Mouse (Mus musculus) forebrain, embryonic 16.5 days (tissue): ENCODE measurements at regions not wholly inside any gene's neighbourhood (a gene's known extent, or its start where the extent isn't known, plus 50 kb on each side); places are given as distances from the start of the nearest gene placed in this dataset.

Experiments used
- ATAC-seq: fragments of 200-750 bp; cut with Nextera tagmentation; 2 replicates; pipeline ENCODE4 v1.8.0; 2017; ENCODE audit warnings: mild to moderate bottlenecking, moderate library complexity
- H3K27ac ChIP-seq: fragments of 300-500 bp; sonication (generic); 2 replicates; pipeline ENCODE4 v1.5.1; 2014; ENCODE audit warnings: low read length, control low read depth
- H3K27me3 ChIP-seq: fragments of 300-500 bp; sonication (generic); replicated peaks from 2 replicates; pipeline ENCODE4 v1.6.1; 2014; ENCODE audit warnings: low read length; ENCODE audit not compliant: control insufficient read depth, insufficient read depth
- H3K36me3 ChIP-seq: fragments of 300-500 bp; sonication (generic); 2 replicates; pipeline ENCODE4 v1.6.1; 2014; ENCODE audit not compliant: control insufficient read depth, insufficient read depth
- H3K4me1 ChIP-seq: fragments of 300-500 bp; sonication (generic); replicated peaks from 2 replicates; pipeline ENCODE4 v1.6.1; 2014; ENCODE audit warnings: low read length; ENCODE audit not compliant: control insufficient read depth, insufficient read depth
- H3K4me2 ChIP-seq: fragments of 300-500 bp; sonication (generic); 2 replicates; pipeline ENCODE4 v1.6.1; 2014; ENCODE audit warnings: mild to moderate bottlenecking, low read length, control low read depth
- H3K4me3 ChIP-seq: fragments of 300-500 bp; sonication (generic); replicated peaks from 2 replicates; pipeline ENCODE4 v1.5.1; 2014; ENCODE audit warnings: mild to moderate bottlenecking, low read length, control low read depth
- H3K9ac ChIP-seq: fragments of 300-500 bp; sonication (generic); replicated peaks from 2 replicates; pipeline ENCODE4 v1.6.1; 2014; ENCODE audit warnings: low read depth, low read length, control low read depth
- H3K9me3 ChIP-seq: fragments of 300-500 bp; sonication (generic); 2 replicates; pipeline ENCODE4 v1.6.1; 2016; ENCODE audit warnings: low read length; ENCODE audit not compliant: control insufficient read depth
- WGBS: fragments of 180-500 bp; shearing (Covaris S2); extraction: QIAGEN DNeasy Blood & Tissue Kit; methylation state at CpG from one replicate; pipeline ENCODE4 v1.1.7; 2014; 5-methylcytosine and 5-hydroxymethylcytosine counted together

GRCm38 (mm10) chrX:99582611-99583010 is 111.5 kb upstream of the Pja1 start:
- peaks cover 12% of the 10 kb centered on the region for H3K4me1 ChIP-seq
- 83% methylated on average over 9 of the region's 9 CpGs for WGBS
- no peak overlapping the region for H3K9ac ChIP-seq
- H3K4me3 ChIP-seq = no peak overlapping the region
- no peak overlapping the region for H3K27ac ChIP-seq
- ATAC-seq = no peak
- no peaks in the 10 kb centered on the region for H3K36me3 ChIP-seq
- no peaks in the 10 kb centered on the region for H3K9me3 ChIP-seq
- H3K4me2 ChIP-seq = no peak overlapping the region
- H3K27me3 ChIP-seq = peaks cover 3% of the 10 kb centered on the region; the same call in 1 of the 2 replicates

DNA sequence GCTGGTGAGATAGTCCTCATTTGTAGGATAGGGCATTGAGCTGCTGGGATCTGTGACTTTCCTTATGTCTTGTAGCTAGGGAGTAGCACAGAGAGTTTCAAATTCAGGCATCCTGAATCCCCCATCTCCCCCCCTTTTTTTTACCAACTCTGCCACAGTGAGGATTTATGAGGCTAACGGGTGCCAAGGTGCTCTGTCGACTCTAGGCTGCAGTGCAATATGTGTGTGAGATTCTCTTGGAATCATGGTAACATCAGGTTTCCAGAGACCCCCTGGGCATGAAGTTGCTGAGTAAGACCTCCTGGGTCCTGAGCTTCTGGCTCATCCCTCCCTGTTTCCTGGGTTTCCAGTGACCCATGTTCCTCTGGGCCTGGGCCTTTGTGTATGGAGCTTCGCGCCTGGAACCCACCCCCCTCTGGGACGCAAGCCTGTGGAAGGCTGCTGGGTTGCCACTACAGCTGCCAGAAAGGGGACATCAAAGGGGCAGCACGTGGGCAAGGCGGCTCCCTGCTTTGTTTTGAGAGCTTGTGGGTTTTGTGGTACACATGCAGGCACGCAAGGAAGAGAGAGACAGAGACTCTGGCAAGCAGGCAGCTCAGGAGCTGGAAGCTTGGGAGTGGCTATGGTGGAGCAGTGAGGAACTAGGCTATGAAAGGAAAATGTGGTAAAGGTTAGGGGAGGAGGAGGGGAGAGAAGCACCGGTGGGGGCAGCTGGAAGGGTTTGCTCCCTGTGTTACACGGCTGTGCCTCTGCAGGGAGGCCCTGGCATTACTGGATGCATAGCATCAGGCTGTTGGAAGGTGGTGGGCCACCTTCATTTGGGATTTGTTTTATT is 110.8 kb upstream of the Pja1 start:
- ATAC-seq = 0 out of 2 replicates have a peak, but pooled peaks have one; percentile 29
- H3K9ac ChIP-seq = no peak overlapping the region
- H3K4me2 ChIP-seq = no peak overlapping the region
- H3K27ac ChIP-seq = no peak overlapping the region
- H3K4me1 ChIP-seq = peaks cover 12% of the 10 kb centered on the region
- no peaks in the 10 kb centered on the region for H3K9me3 ChIP-seq
- peaks cover 3% of the 10 kb centered on the region; the same call in 1 of the 2 replicates for H3K27me3 ChIP-seq
- H3K36me3 ChIP-seq = no peaks in the 10 kb centered on the region
- 30% methylated on average over 10 of the region's 10 CpGs for WGBS
- H3K4me3 ChIP-seq = no peak overlapping the region

GRCm38 (mm10) chrX:99579206-99579605 is 108.1 kb upstream of the Pja1 start:
- Histone ChIP-seq H3K9me3 (no peaks in the 10 kb centered on the region), H3K4me2 (no peak overlapping the region), H3K4me1 (peaks cover 11% of the 10 kb centered on the region), H3K27ac (no peak overlapping the region), H3K4me3 (no peak overlapping the region), H3K36me3 (no peaks in the 10 kb centered on the region), H3K27me3 (0 out of 2 replicates have a peak, but pooled peaks cover 3% of the 10 kb centered on the region), H3K9ac (no peak overlapping the region)
- 26% methylated on average over 4 of the region's 4 CpGs for WGBS
- no peak for ATAC-seq

DNA sequence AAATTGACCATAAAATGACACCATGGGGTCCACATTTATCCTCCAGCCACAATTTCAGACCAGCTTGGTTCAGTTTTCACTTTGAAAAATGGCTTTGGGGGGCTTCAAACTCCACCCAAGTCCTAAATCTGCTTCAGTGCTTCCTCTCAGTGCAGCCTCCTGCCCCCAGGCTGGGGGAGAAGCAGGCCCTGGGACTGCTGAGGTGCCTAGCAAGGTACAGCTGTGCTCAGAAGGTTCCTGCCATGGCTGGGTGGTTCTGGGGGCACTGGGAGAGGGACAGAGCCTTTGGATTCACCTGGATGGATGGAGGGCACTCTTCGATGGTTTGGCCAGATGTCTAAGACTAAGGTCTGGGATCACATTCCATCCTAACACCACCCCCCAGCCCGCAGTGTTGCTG is 107.7 kb upstream of the Pja1 start:
- Histone ChIP-seq H3K9me3 (no peaks in the 10 kb centered on the region), H3K27me3 (0 out of 2 replicates have a peak, but pooled peaks cover 3% of the 10 kb centered on the region), H3K4me1 (peaks cover 13% of the 10 kb centered on the region), H3K4me2 (no peak overlapping the region), H3K27ac (no peak overlapping the region), H3K36me3 (no peaks in the 10 kb centered on the region), H3K9ac (no peak overlapping the region), H3K4me3 (no peak overlapping the region)
- no peak for ATAC-seq
- 77% methylated on average over 2 of the region's 2 CpGs for WGBS

- Histone ChIP-seq H3K36me3 (no peaks in the 10 kb centered on the region), H3K4me2 (no peak overlapping the region), H3K27ac (no peak overlapping the region), H3K27me3 (no peaks in the 10 kb centered on the region), H3K9ac (no peak overlapping the region), H3K4me1 (peaks cover 6% of the 10 kb centered on the region), H3K9me3 (no peaks in the 10 kb centered on the region), H3K4me3 (no peak overlapping the region)
- peak; percentile 45 for ATAC-seq
- WGBS = 21% methylated on average over 4 of the region's 5 CpGs
Observed at GRCm38 (mm10) chrX:99575105-99575504, 104.0 kb upstream of the Pja1 start.

GRCm38 (mm10) chrX:99574441-99575103 is 103.5 kb upstream of the Pja1 start:
- H3K9ac ChIP-seq = peak overlapping the region; percentile 29; the same call in 1 of the 2 replicates

GRCm38 (mm10) chrX:99570161-99570560 is 99.1 kb upstream of the Pja1 start:
- Histone ChIP-seq H3K4me1 (peaks cover 17% of the 10 kb centered on the region), H3K4me2 (no peak overlapping the region), H3K27me3 (no peaks in the 10 kb centered on the region), H3K36me3 (no peaks in the 10 kb centered on the region), H3K9me3 (no peaks in the 10 kb centered on the region), H3K4me3 (no peak overlapping the region), H3K9ac (no peak overlapping the region), H3K27ac (no peak overlapping the region)
- no peak for ATAC-seq
- 77% methylated on average over 5 of the region's 5 CpGs for WGBS

More at GRCm38 (mm10) chrX:99574441-99575103, 103.5 kb upstream of the Pja1 start:
- Histone ChIP-seq H3K4me3 (peak overlapping the region; percentile 30), H3K27ac (no peak overlapping the region), H3K9me3 (no peaks in the 10 kb centered on the region), H3K27me3 (no peaks in the 10 kb centered on the region), H3K36me3 (no peaks in the 10 kb centered on the region), H3K4me2 (peak overlapping the region; percentile 51), H3K4me1 (peaks cover 6% of the 10 kb centered on the region)
- 25% methylated on average over 17 of the region's 18 CpGs for WGBS
- peak; percentile 66 for ATAC-seq

- Histone ChIP-seq H3K4me3 (no peak overlapping the region), H3K27me3 (no peaks in the 10 kb centered on the region), H3K4me1 (peaks cover 16% of the 10 kb centered on the region), H3K36me3 (no peaks in the 10 kb centered on the region), H3K4me2 (peak overlapping the region; percentile 33), H3K9ac (0 out of 2 replicates have a peak overlapping the region, but pooled peaks have one; percentile 30), H3K9me3 (no peaks in the 10 kb centered on the region), H3K27ac (peak overlapping the region; percentile 90)
- 33% methylated on average over 10 of the region's 10 CpGs for WGBS
- ATAC-seq = peak; percentile 62
Observed at GRCm38 (mm10) chrX:99568244-99568643, 97.2 kb upstream of the Pja1 start.

DNA sequence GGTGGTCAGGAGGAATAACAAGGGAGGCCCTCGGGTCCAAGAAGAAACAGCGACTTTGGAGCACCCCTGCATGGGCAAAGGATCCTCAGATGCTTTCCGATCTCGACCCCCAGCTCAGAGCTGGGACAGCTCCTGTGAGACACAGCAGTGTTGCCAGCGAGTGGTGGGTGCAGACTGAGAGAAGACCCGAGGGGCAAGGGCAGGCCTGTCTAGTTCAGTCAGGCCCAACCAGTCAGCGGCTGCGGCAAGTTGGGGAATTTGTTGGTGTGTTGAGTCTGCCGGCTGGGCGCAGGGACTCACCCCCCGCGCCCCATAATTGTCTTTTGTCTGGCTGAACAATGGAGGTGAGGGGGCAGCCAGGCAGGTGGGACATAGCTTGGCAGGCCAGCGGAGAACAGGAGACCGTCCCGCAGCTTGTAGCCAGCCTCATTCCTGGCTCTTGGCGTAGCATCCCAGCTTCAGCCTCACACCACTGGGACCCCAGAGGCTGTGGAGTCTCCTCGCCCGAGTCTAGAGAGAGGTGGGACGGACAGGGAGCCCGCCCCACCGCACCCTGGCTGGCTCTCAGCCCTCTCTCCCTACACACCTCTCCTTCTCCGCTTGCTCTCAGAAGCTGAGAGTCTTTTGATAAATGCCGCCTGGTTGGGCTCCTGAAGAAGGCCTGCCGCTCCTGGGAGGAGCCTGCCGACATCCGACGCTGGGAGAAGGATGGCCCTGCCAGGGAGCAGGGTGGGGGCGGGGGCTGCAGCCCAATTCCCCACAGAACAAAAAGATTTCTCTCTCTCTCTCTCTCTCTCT is 96.5 kb upstream of the Pja1 start:
- Histone ChIP-seq H3K9ac (peak overlapping the region; percentile 51), H3K4me3 (peak overlapping the region; percentile 10; the same call in 1 of the 2 replicates), H3K4me1 (peaks cover 20% of the 10 kb centered on the region), H3K27me3 (no peaks in the 10 kb centered on the region), H3K27ac (peak overlapping the region; percentile 90), H3K9me3 (no peaks in the 10 kb centered on the region), H3K36me3 (no peaks in the 10 kb centered on the region), H3K4me2 (peak overlapping the region; percentile 28)
- peak; percentile 85 for ATAC-seq
- WGBS = 21% methylated on average over 27 of the region's 28 CpGs
